Mouse (Mus musculus) hindbrain, embryonic 16.5 days (tissue): ENCODE measurements around the gene Chst1. TPM values are rescaled to one million over a fixed set of nuclear protein-coding genes. Genes with fewer than 3 reads are reported as not detected.

Source experiments
- ATAC-seq: fragments of 200-750 bp; cut with Nextera tagmentation; 2 replicates; pipeline ENCODE4 v1.8.0; 2017; ENCODE audit warnings: moderate TSS enrichment, moderate library complexity
- H3K27ac ChIP-seq: fragments of 300-500 bp; sonication (generic); 2 replicates; pipeline ENCODE4 v1.5.1; 2014; ENCODE audit warnings: low read depth, mild to moderate bottlenecking, control low read depth, low read length, moderate library complexity
- H3K27me3 ChIP-seq: fragments of 300-500 bp; sonication (generic); replicated peaks from 2 replicates; pipeline ENCODE4 v1.6.1; 2014; ENCODE audit warnings: low read length; ENCODE audit not compliant: control insufficient read depth, insufficient read depth
- H3K36me3 ChIP-seq: fragments of 300-500 bp; sonication (generic); 2 replicates; pipeline ENCODE4 v1.6.1; 2014; ENCODE audit warnings: mild to moderate bottlenecking, low read length, moderate library complexity, mixed read lengths; ENCODE audit not compliant: control insufficient read depth, insufficient read depth
- H3K4me1 ChIP-seq: fragments of 300-500 bp; sonication (generic); 2 replicates; pipeline ENCODE4 v1.6.1; 2014; ENCODE audit warnings: low read depth, low read length; ENCODE audit not compliant: control insufficient read depth, insufficient read depth
- H3K4me2 ChIP-seq: fragments of 300-500 bp; sonication (generic); 2 replicates; pipeline ENCODE4 v1.6.1; 2014; ENCODE audit warnings: mild to moderate bottlenecking, low read length, control low read depth, moderate library complexity
- H3K4me3 ChIP-seq: fragments of 300-500 bp; sonication (generic); 2 replicates; pipeline ENCODE4 v1.5.1; 2014; ENCODE audit warnings: mild to moderate bottlenecking, low read length, control low read depth, moderate library complexity
- H3K9ac ChIP-seq: fragments of 300-500 bp; sonication (generic); 2 replicates; pipeline ENCODE4 v1.6.1; 2014; ENCODE audit warnings: low read depth, mild to moderate bottlenecking, control low read depth, low read length, moderate library complexity
- H3K9me3 ChIP-seq: fragments of 300-500 bp; sonication (generic); 2 replicates; pipeline ENCODE4 v1.6.1; 2014; ENCODE audit warnings: mild to moderate bottlenecking, low read length, moderate library complexity; ENCODE audit not compliant: control insufficient read depth
- WGBS: fragments of 180-500 bp; shearing (Covaris S2); extraction: QIAGEN DNeasy Blood & Tissue Kit; methylation state at CpG from one replicate; pipeline ENCODE4 v1.1.7; 2014; 5-methylcytosine and 5-hydroxymethylcytosine counted together
- polyA plus RNA-seq: library from polyadenylated mRNA; unstranded; fragments of >200 nt; fragmentation: Nextera tagmentation; extraction: Ambion mirVana; gene quantifications from 2 replicates; pipeline ENCODE4 v1.2.1, GENCODE M21; 2015

Chst1 gene
- 31.9 and 33.2 TPM in 2 replicates for polyA plus RNA-seq

GRCm38 (mm10) chr2:92599487-92600347, at the start of gene Chst1:
Chst1 (plus strand) TSS chr2:92599707.
- Histone ChIP-seq H3K9ac (peak within 1 kb of the TSS; percentile 87), H3K4me3 (peak within 1 kb of the TSS; percentile 88), H3K27me3 (no peaks in the 10 kb centered on the region), H3K4me1 (peaks cover 38% of the 10 kb centered on the region), H3K4me2 (peak within 1 kb of the TSS; percentile 73), H3K36me3 (no peaks in the 10 kb centered on the region), H3K9me3 (no peaks in the 10 kb centered on the region), H3K27ac (peak within 1 kb of the TSS; percentile 80)
- ATAC-seq = peak; percentile 69
- under 1% methylated on average over 55 of the region's 82 CpGs for WGBS

- no peak for ATAC-seq
- no peak overlapping the region for H3K27ac ChIP-seq
- H3K4me1 ChIP-seq = peaks cover 1% of the 10 kb centered on the region; the same call in 1 of the 2 replicates
- H3K9ac ChIP-seq = no peak overlapping the region
- H3K4me3 ChIP-seq = no peak overlapping the region
- H3K4me2 ChIP-seq = no peak overlapping the region
- WGBS = 78% methylated on average over 2 of the region's 2 CpGs
- no peaks in the 10 kb centered on the region for H3K27me3 ChIP-seq
- H3K9me3 ChIP-seq = no peaks in the 10 kb centered on the region
- no peaks in the 10 kb centered on the region for H3K36me3 ChIP-seq
Observed at GRCm38 (mm10) chr2:92550051-92550450, 49.5 kb upstream of the Chst1 start.

- Histone ChIP-seq H3K4me2 (no peak overlapping the region), H3K27me3 (no peaks in the 10 kb centered on the region), H3K9ac (no peak overlapping the region), H3K4me1 (no peaks in the 10 kb centered on the region), H3K27ac (no peak overlapping the region), H3K9me3 (no peaks in the 10 kb centered on the region), H3K36me3 (no peaks in the 10 kb centered on the region), H3K4me3 (no peak overlapping the region)
- no peak for ATAC-seq
Observed at GRCm38 (mm10) chr2:92554536-92554935, 45.0 kb upstream of the Chst1 start.

- peaks cover 10% of the 10 kb centered on the region for H3K9me3 ChIP-seq
- no peak for ATAC-seq
- H3K4me2 ChIP-seq = no peak overlapping the region
- no peak overlapping the region for H3K4me3 ChIP-seq
- no peaks in the 10 kb centered on the region for H3K27me3 ChIP-seq
- H3K4me1 ChIP-seq = no peaks in the 10 kb centered on the region
- WGBS = 77% methylated on average over 4 of the region's 4 CpGs
- no peaks in the 10 kb centered on the region for H3K36me3 ChIP-seq
- no peak overlapping the region for H3K9ac ChIP-seq
- no peak overlapping the region for H3K27ac ChIP-seq
Observed at GRCm38 (mm10) chr2:92562930-92563329, 36.6 kb upstream of the Chst1 start.

GRCm38 (mm10) chr2:92570623-92571022, 28.9 kb upstream of the Chst1 start:
- Histone ChIP-seq H3K4me1 (no peaks in the 10 kb centered on the region), H3K36me3 (no peaks in the 10 kb centered on the region), H3K9me3 (peaks cover 4% of the 10 kb centered on the region), H3K4me2 (no peak overlapping the region), H3K27ac (no peak overlapping the region), H3K4me3 (no peak overlapping the region), H3K9ac (no peak overlapping the region), H3K27me3 (no peaks in the 10 kb centered on the region)
- WGBS = 85% methylated on average over 6 of the region's 6 CpGs
- ATAC-seq = no peak

GRCm38 (mm10) chr2:92577824-92578223, 21.7 kb upstream of the Chst1 start:
- Histone ChIP-seq H3K4me1 (no peaks in the 10 kb centered on the region), H3K4me3 (no peak overlapping the region), H3K36me3 (no peaks in the 10 kb centered on the region), H3K4me2 (no peak overlapping the region), H3K27ac (no peak overlapping the region), H3K27me3 (no peaks in the 10 kb centered on the region), H3K9ac (no peak overlapping the region), H3K9me3 (no peaks in the 10 kb centered on the region)
- ATAC-seq = no peak
- WGBS = 71% methylated on average over 9 of the region's 9 CpGs

GRCm38 (mm10) chr2:92581302-92581701, 18.2 kb upstream of the Chst1 start:
- no peaks in the 10 kb centered on the region for H3K27me3 ChIP-seq
- H3K9me3 ChIP-seq = no peaks in the 10 kb centered on the region

GRCm38 (mm10) chr2:92582596-92582995, 16.9 kb upstream of the Chst1 start:
- Histone ChIP-seq H3K27ac (no peak overlapping the region), H3K4me2 (no peak overlapping the region), H3K27me3 (no peaks in the 10 kb centered on the region), H3K4me1 (no peaks in the 10 kb centered on the region), H3K9me3 (no peaks in the 10 kb centered on the region), H3K9ac (no peak overlapping the region), H3K4me3 (no peak overlapping the region), H3K36me3 (no peaks in the 10 kb centered on the region)
- 86% methylated on average over 5 of the region's 5 CpGs for WGBS
- ATAC-seq = no peak

More at GRCm38 (mm10) chr2:92581302-92581701, 18.2 kb upstream of the Chst1 start:
- H3K27ac ChIP-seq = no peak overlapping the region
- no peak overlapping the region for H3K4me3 ChIP-seq
- H3K36me3 ChIP-seq = no peaks in the 10 kb centered on the region
- 86% methylated on average over 7 of the region's 7 CpGs for WGBS
- H3K4me1 ChIP-seq = no peaks in the 10 kb centered on the region
- H3K4me2 ChIP-seq = no peak overlapping the region
- no peak for ATAC-seq
- no peak overlapping the region for H3K9ac ChIP-seq

GRCm38 (mm10) chr2:92587806-92588205, 11.7 kb upstream of the Chst1 start:
- Histone ChIP-seq H3K4me1 (no peaks in the 10 kb centered on the region), H3K9me3 (no peaks in the 10 kb centered on the region), H3K9ac (no peak overlapping the region), H3K36me3 (no peaks in the 10 kb centered on the region), H3K4me3 (no peak overlapping the region), H3K27ac (no peak overlapping the region), H3K27me3 (no peaks in the 10 kb centered on the region), H3K4me2 (no peak overlapping the region)
- no peak for ATAC-seq
- WGBS = 81% methylated on average over 2 of the region's 2 CpGs
